Mouse (Mus musculus) hindbrain, embryonic 13.5 days (tissue): ENCODE measurements around the gene Hmgxb4. TPM values are rescaled to one million over a fixed set of nuclear protein-coding genes. Genes with fewer than 3 reads are reported as not detected.
"Not testable (repeated sequence)": the region's sequence is repeated elsewhere in the genome, so short reads cannot be mapped to it uniquely, and the experiment has no call there.

Source experiments
- ATAC-seq: fragments of 200-750 bp; cut with Nextera tagmentation; 2 replicates; pipeline ENCODE4 v1.8.0; 2017; ENCODE audit warnings: moderate TSS enrichment; ENCODE audit not compliant: low FRiP score
- H3K27ac ChIP-seq: fragments of 300-500 bp; sonication (generic); 2 replicates; pipeline ENCODE4 v1.5.1; 2015; ENCODE audit warnings: inconsistent platforms, mild to moderate bottlenecking, moderate library complexity
- H3K27me3 ChIP-seq: fragments of 300-500 bp; sonication (generic); 2 replicates; pipeline ENCODE4 v1.6.1; 2015; ENCODE audit warnings: mild to moderate bottlenecking, inconsistent platforms
- H3K36me3 ChIP-seq: fragments of 300-500 bp; sonication (generic); 2 replicates; pipeline ENCODE4 v1.6.1; 2015; ENCODE audit warnings: mild to moderate bottlenecking, inconsistent platforms
- H3K4me1 ChIP-seq: fragments of 300-500 bp; sonication (generic); replicated peaks from 2 replicates; pipeline ENCODE4 v1.6.1; 2015; ENCODE audit warnings: inconsistent platforms
- H3K4me2 ChIP-seq: fragments of 300-500 bp; sonication (generic); 2 replicates; pipeline ENCODE4 v1.6.1; 2015; ENCODE audit warnings: inconsistent platforms, mild to moderate bottlenecking, moderate library complexity
- H3K4me3 ChIP-seq: fragments of 300-500 bp; sonication (generic); 2 replicates; pipeline ENCODE4 v1.5.1; 2015; ENCODE audit warnings: mild to moderate bottlenecking, inconsistent platforms
- H3K9ac ChIP-seq: fragments of 300-500 bp; sonication (generic); 2 replicates; pipeline ENCODE4 v1.6.1; 2015; ENCODE audit warnings: mild to moderate bottlenecking, inconsistent platforms
- H3K9me3 ChIP-seq: fragments of 300-500 bp; sonication (generic); 2 replicates; pipeline ENCODE4 v1.6.1; 2016; ENCODE audit warnings: inconsistent platforms
- WGBS: fragments of 180-500 bp; shearing (Covaris S2); methylation state at CpG from one replicate; pipeline ENCODE4 v1.1.7; 2015; 5-methylcytosine and 5-hydroxymethylcytosine counted together
- polyA plus RNA-seq: library from polyadenylated mRNA; unstranded; fragments of >200 nt; fragmentation: Nextera tagmentation; extraction: Ambion mirVana; gene quantifications from 2 replicates; pipeline ENCODE4 v1.2.1, GENCODE M21; 2015

The Hmgxb4 gene
- 40.7 and 42.0 TPM in 2 replicates for polyA plus RNA-seq

- H3K27me3 ChIP-seq: 0 out of 2 replicates have a peak, but pooled peaks cover 5% of the 10 kb centered on the region
- peak; percentile 22 for ATAC-seq
- peak within 1 kb of the TSS; percentile 96 for H3K9ac ChIP-seq
- peaks cover 12% of the 10 kb centered on the region for H3K4me1 ChIP-seq
- no peaks in the 10 kb centered on the region for H3K9me3 ChIP-seq
- peak within 1 kb of the TSS; percentile 86 for H3K4me3 ChIP-seq
- peak within 1 kb of the TSS; percentile 66 for H3K4me2 ChIP-seq
- no peaks in the 10 kb centered on the region for H3K36me3 ChIP-seq
- peak within 1 kb of the TSS; percentile 97 for H3K27ac ChIP-seq
- 13% methylated on average over 8 of the region's 8 CpGs for WGBS
These were observed at the start of gene Hmgxb4 for GRCm38 (mm10) chr8:74993081-74993474. TSS of gene Hmgxb4 (plus strand) at chr8:74993356.

GRCm38 (mm10) chr8:74949445-74949844 lies 43.7 kb upstream of the Hmgxb4 start:
- H3K36me3 ChIP-seq: no peaks in the 10 kb centered on the region
- no peak overlapping the region for H3K4me2 ChIP-seq
- WGBS: 96% methylated on average over 1 of the region's 1 CpGs
- H3K27me3 ChIP-seq: no peaks in the 10 kb centered on the region
- H3K27ac ChIP-seq: no peak overlapping the region
- H3K4me1 ChIP-seq: no peaks in the 10 kb centered on the region
- H3K9ac ChIP-seq: no peak overlapping the region
- no peak overlapping the region for H3K4me3 ChIP-seq
- ATAC-seq: no peak
- H3K9me3 ChIP-seq: no peaks in the 10 kb centered on the region

GRCm38 (mm10) chr8:74963983-74964382 lies 29.2 kb upstream of the Hmgxb4 start:
- no peaks in the 10 kb centered on the region for H3K4me1 ChIP-seq
- ATAC-seq: peak; percentile 57; the same call in 1 of the 2 replicates
- no peak overlapping the region for H3K9ac ChIP-seq
- H3K4me3 ChIP-seq: no peak overlapping the region
- H3K36me3 ChIP-seq: no peaks in the 10 kb centered on the region
- no peaks in the 10 kb centered on the region for H3K9me3 ChIP-seq
- no peak overlapping the region for H3K4me2 ChIP-seq
- no peaks in the 10 kb centered on the region for H3K27me3 ChIP-seq
- WGBS: 68% methylated on average over 5 of the region's 5 CpGs
- no peak overlapping the region for H3K27ac ChIP-seq

- H3K4me3 ChIP-seq, H3K27ac ChIP-seq, H3K4me2 ChIP-seq, H3K4me1 ChIP-seq, ATAC-seq, H3K27me3 ChIP-seq, H3K9me3 ChIP-seq, H3K36me3 ChIP-seq, H3K9ac ChIP-seq: not testable (repeated sequence)
- 89% methylated on average over 3 of the region's 3 CpGs for WGBS
These were observed 22.9 kb upstream of the Hmgxb4 start for GRCm38 (mm10) chr8:74970286-74970685.

GRCm38 (mm10) chr8:74971636-74972035 lies 21.5 kb upstream of the Hmgxb4 start:
- Histone ChIP-seq H3K27me3 (no peaks in the 10 kb centered on the region), H3K9me3 (no peaks in the 10 kb centered on the region)
- 83% methylated on average over 4 of the region's 4 CpGs for WGBS

GRCm38 (mm10) chr8:74972322-74972883 lies 20.8 kb upstream of the Hmgxb4 start:
- Histone ChIP-seq H3K27ac (no peak overlapping the region), H3K4me1 (no peaks in the 10 kb centered on the region; the same call in 1 of the 2 replicates), H3K27me3 (no peaks in the 10 kb centered on the region), H3K4me3 (no peak overlapping the region), H3K9me3 (no peaks in the 10 kb centered on the region), H3K9ac (no peak overlapping the region), H3K4me2 (no peak overlapping the region), H3K36me3 (no peaks in the 10 kb centered on the region)
- 82% methylated on average over 7 of the region's 7 CpGs for WGBS
- peak; percentile 65; the same call in 1 of the 2 replicates for ATAC-seq

More at GRCm38 (mm10) chr8:74971636-74972035, 21.5 kb upstream of the Hmgxb4 start:
- no peaks in the 10 kb centered on the region; the same call in 1 of the 2 replicates for H3K4me1 ChIP-seq
- no peak overlapping the region for H3K4me3 ChIP-seq
- no peak overlapping the region for H3K27ac ChIP-seq
- H3K36me3 ChIP-seq: no peaks in the 10 kb centered on the region
- no peak for ATAC-seq
- H3K9ac ChIP-seq: no peak overlapping the region
- no peak overlapping the region for H3K4me2 ChIP-seq

- H3K27ac ChIP-seq: no peak overlapping the region
- H3K9ac ChIP-seq: no peak overlapping the region
- WGBS: 51% methylated on average over 8 of the region's 8 CpGs
- no peak overlapping the region for H3K4me3 ChIP-seq
- H3K9me3 ChIP-seq: no peaks in the 10 kb centered on the region
- no peaks in the 10 kb centered on the region for H3K27me3 ChIP-seq
- ATAC-seq: peak; percentile 30
- H3K36me3 ChIP-seq: no peaks in the 10 kb centered on the region
- no peaks in the 10 kb centered on the region; the same call in 1 of the 2 replicates for H3K4me1 ChIP-seq
- H3K4me2 ChIP-seq: no peak overlapping the region
These were observed 19.9 kb upstream of the Hmgxb4 start for GRCm38 (mm10) chr8:74973121-74973869.

- H3K4me2 ChIP-seq: no peak overlapping the region
- no peaks in the 10 kb centered on the region for H3K27me3 ChIP-seq
- ATAC-seq: no peak
- no peak overlapping the region for H3K9ac ChIP-seq
- 87% methylated on average over 2 of the region's 2 CpGs for whole genome bisulfite sequencing
- H3K27ac ChIP-seq: no peak overlapping the region
- H3K4me1 ChIP-seq: no peaks in the 10 kb centered on the region; the same call in 1 of the 2 replicates
- H3K36me3 ChIP-seq: no peaks in the 10 kb centered on the region
- no peaks in the 10 kb centered on the region for H3K9me3 ChIP-seq
- H3K4me3 ChIP-seq: no peak overlapping the region
These were observed 19.3 kb upstream of the Hmgxb4 start for GRCm38 (mm10) chr8:74973904-74974303.

GRCm38 (mm10) chr8:74977427-74977826 lies 15.7 kb upstream of the Hmgxb4 start:
- Histone ChIP-seq H3K27me3 (no peaks in the 10 kb centered on the region), H3K27ac (no peak overlapping the region), H3K4me3 (no peak overlapping the region), H3K4me2 (no peak overlapping the region), H3K36me3 (no peaks in the 10 kb centered on the region), H3K9ac (no peak overlapping the region), H3K4me1 (no peaks in the 10 kb centered on the region; the same call in 1 of the 2 replicates), H3K9me3 (no peaks in the 10 kb centered on the region)
- WGBS: 65% methylated on average over 1 of the region's 1 CpGs
- no peak for ATAC-seq

GRCm38 (mm10) chr8:74980060-74980710 lies 13.0 kb upstream of the Hmgxb4 start:
- Histone ChIP-seq H3K9me3 (no peaks in the 10 kb centered on the region), H3K4me1 (no peaks in the 10 kb centered on the region), H3K27ac (no peak overlapping the region), H3K36me3 (no peaks in the 10 kb centered on the region), H3K4me2 (no peak overlapping the region), H3K9ac (no peak overlapping the region), H3K27me3 (no peaks in the 10 kb centered on the region), H3K4me3 (no peak overlapping the region)
- WGBS: 70% methylated on average over 9 of the region's 9 CpGs
- ATAC-seq: no peak

GRCm38 (mm10) chr8:74980711-74981062 lies 12.5 kb upstream of the Hmgxb4 start:
- no peak overlapping the region for H3K27ac ChIP-seq
- no peaks in the 10 kb centered on the region for H3K9me3 ChIP-seq
- no peak overlapping the region for H3K4me3 ChIP-seq
- no peak overlapping the region for H3K9ac ChIP-seq
- no peak overlapping the region for H3K4me2 ChIP-seq
- no peaks in the 10 kb centered on the region for H3K36me3 ChIP-seq
- WGBS: 6% methylated on average over 5 of the region's 5 CpGs
- H3K27me3 ChIP-seq: no peaks in the 10 kb centered on the region
- ATAC-seq: no peak
- H3K4me1 ChIP-seq: no peaks in the 10 kb centered on the region

- H3K27me3 ChIP-seq: no peaks in the 10 kb centered on the region
- no peak for ATAC-seq
- H3K9ac ChIP-seq: no peak overlapping the region
- H3K9me3 ChIP-seq: no peaks in the 10 kb centered on the region
- H3K4me1 ChIP-seq: no peaks in the 10 kb centered on the region
- no peak overlapping the region for H3K27ac ChIP-seq
- no peak overlapping the region for H3K4me2 ChIP-seq
- 91% methylated on average over 6 of the region's 6 CpGs for WGBS
- no peaks in the 10 kb centered on the region for H3K36me3 ChIP-seq
- no peak overlapping the region for H3K4me3 ChIP-seq
These were observed 11.3 kb upstream of the Hmgxb4 start for GRCm38 (mm10) chr8:74981809-74982208.
